Mouse (Mus musculus): Measurements from ENCODE around the gene Abhd16a.

The Abhd16a gene

DNA sequence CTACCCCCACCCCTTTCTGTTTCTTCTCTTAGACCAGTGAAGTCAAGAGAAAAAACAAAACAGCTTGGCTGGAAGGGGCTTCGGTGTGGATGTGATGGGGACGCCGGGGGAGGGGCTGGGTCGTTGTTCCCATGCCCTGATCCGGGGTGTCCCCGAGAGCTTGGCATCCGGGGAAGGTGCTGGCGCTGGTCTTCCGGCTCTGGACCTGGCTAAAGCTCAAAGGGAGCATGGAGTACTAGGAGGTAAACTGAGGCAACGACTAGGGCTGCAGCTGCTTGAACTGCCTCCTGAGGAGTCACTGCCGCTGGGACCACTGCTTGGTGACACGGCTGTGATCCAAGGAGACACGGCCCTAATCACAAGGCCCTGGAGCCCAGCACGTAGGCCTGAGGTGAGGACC, 29.0 kb upstream of the Abhd16a start:
- no peak for DNase-seq

DNA sequence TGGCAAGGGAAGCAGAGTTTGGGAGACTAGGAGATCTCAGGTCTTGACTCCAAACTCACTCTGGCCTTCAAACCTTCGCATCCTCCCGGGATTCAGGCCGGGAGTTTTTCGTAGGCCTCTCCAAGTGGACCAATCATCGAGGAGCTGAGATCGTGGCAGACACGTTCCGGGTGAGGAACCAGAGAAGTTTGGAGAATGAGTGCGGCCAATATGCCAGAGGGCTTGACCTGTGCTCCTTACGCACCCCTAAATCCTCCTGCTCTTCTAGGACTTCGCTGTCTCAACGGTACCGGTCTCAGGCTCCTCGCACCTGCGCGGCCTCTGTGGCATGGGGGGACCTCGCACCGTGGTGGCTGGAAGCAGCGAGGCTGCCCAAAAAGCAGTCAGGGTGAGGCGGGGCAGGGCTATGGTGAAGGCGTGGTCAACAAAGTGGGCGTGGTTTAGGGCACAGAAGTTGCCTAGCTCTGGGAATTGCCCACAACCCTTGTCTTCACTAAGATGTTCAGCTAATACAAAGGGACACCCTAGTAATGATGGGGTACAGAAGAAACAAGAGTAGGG, 28.2 kb upstream of the Abhd16a start:
- DNase-seq, result peak in 1 of 2 experiments; percentile 33

DNA sequence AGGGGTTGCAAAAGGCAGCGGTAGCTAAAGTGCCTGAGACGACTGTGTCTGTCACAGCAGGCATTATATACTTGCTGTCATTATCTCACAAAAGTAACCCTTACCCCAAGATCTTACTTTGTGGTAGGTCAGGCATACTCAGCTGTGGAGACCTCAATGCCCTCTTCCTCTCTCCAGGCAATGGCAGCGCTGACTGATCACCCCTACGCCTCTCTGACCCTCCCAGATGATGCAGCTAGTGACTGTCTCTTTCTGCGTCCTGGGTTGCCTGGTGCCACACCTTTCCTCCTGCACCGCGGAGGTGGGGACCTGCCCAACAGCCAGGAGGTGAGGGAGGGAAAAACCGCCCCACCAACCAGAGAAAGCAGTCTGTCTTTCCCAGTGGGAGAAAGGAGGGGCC, 27.8 kb upstream of the Abhd16a start:
- no peak for DNase-seq

DNA sequence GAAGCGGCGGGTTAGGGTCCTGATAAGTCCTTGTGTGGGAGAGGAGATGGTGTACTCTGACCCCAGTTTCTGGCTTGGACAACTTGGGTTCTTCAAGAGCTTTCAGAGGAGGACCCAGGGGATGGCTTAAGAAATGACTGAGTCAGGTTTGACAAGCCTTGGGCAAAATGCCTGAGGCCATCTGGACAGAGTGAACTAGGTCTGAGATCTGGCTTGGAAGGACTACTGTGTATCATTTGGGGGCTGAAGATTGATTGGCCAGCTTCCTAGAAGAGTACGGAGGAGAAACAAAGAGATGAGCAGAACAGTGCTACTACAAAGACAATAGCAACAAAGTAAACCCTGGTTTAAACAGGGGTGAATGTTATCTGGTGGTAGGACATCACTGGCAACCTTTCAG, 25.6 kb upstream of the Abhd16a start:
- DNase-seq, result peak; percentile 45 to 48

DNA sequence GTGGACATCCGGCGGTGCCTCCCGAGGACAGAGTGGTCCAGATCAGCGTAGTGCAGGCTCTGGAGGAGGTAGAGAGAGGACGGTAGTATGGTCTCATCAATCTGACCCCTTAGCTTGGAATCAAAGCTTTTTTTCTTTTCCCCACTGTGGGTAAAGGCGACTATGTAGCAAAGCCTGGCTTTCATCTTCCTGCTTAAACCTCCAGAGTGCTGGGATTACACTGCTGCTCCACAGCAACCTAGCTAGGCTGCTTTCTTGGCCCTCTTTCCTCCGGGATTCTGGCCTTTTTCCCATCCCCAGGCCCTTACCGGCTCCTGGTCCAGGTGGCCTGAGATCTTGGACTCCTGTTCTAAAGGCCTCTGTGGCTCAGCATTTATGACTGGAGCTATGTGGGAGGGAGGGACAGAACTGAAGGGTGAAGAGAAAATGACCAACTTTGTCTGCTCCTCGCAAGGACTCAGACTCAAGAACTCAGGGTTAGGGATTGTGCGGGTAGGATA, 24.6 kb upstream of the Abhd16a start:
- peak; percentile 67 to 69 for DNase-seq

DNA sequence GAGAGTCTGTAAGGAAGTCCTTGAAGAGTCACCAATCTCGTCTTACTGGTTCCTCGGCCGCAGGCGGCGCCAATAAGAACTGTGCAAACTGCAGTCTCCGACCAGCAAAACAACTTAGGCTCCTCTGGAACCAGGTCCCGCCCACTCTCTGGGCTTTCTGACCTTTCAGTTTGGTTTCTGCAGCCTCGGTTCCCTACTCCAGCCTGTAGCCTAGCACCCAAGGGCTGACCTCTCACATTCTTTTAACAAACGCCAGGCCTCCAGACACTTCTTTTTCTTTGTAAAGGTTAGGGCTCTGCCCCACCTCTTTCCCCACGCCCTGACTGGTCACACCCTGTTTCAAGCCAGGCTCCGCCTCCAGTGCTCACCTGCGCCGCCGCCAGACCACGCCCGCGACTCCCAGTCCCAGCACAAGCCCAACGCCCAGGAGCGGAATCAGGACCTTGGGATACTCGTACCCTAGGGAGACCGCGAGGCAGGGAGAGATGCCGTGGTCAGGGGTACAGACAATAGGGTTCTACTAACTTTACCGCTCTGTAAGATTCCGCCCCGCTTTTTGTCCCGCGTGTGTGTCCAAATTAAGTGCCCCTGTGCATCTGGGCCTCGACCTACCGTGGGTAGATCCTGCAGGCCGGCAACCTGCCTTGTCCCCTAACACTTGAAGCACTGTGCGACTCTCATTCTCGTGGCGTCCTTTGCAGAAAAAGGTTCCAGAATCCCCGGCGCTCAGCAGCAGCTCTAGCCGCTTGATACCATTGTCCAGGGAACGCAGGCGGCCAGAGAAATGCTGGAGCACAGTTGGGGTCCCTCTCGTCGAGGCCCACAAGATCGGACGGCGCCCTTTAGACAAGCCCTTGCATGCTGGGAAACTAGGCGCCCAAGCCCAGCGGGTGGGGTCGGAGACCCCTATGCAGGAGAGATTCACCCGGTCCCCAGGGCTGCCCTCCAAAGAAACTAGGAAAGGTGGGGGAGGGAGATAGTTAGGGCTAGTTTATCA, 23.8 kb upstream of the Abhd16a start, which contains the start of gene Ly6g6c:
Gene Ly6g6c (plus strand): TSS at position 438 of the 997 bp plus-strand sequence.
- peak; percentile 70 to 77 for DNase-seq

DNA sequence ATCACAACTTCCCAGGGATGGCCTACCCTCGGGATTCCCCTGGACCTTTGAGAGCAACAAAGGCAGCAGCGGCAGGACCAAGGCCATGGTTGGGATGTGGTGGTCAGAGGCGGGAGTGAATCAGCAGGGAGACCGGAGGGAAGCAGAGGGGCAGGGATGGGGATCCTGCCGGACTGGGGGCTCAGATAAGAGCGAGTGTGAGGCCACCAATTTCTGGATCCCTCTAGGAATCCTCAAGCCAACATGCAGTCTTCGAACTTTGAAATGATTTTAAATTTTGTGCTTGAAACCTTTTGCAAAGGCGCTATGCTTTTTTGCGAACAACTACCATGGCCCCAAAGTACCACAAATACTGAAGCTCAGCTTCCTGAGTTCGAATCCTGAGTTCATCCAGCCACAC, 23.0 kb upstream of the Abhd16a start, which contains the start of gene Mpig6b:
Gene Mpig6b (minus strand): TSS at position 101 of the 400 bp plus-strand sequence.
- no peak for DNase-seq

DNA sequence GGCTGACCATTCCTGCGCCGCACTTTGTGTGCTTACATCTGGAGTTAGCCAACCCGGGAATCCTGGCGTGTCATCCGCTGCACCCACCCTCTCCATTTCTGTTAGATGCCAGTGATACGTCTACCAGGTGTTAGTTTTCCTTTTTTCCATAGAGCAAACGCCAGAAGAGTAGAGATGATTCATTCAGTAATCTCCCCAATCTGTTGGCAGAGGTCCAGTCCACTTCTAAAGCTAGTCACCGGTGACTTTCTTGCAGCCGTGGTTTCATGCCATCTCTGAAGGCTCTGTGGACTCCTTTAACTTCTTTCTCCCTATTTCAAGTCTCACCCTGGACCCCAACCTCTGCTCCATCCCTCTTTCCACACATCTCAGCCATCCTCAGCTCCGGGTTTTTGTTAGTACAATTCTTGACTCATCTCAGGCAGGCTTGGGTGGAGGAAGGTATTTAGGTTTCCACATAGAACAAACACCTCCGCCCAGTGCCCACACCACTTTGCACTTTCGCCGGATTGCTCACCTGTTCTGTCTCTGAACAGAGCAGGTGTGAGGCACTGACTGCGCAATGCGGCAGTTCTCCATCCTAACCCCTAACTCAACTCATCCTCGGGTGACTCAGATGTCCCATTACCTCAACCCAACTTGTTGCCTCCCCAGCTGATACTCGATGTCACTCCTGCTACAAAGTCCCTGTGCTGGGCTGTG, 20.7 kb upstream of the Abhd16a start:
- peak; percentile 38 to 48 for DNase-seq

DNA sequence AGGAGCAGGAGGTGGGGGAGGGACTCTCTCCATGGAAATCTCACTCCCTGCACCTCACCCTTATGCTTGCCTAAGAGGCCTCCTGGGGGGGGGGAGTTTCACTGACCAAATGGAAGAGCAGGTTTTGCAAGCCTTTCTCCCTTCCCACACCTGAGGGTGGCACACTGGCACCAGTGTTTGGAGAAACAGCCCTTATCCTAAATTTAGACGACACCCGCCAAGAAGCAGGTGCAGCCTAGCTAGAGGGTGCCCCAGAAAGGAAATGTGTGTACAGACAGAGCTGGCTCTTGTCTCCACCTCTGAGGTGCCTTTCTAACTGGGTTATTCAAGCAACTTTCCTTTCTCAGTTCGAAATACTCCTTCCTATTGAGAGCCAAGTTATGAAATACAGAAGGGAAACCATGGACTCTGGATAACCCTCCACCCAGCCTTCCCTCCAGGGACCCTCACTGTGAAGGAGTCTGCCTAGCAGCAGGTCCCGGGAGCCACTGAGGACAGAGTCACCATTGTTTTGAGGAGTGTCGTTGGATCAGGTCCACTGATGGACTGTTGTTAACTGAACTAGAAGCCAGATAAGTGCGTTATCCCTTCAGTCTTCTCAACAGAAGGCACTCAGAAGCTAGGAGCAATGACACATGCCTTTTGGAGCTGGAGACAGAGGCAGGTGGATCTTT, 18.4 kb upstream of the Abhd16a start:
- DNase-seq, result peak; percentile 84 to 95

DNA sequence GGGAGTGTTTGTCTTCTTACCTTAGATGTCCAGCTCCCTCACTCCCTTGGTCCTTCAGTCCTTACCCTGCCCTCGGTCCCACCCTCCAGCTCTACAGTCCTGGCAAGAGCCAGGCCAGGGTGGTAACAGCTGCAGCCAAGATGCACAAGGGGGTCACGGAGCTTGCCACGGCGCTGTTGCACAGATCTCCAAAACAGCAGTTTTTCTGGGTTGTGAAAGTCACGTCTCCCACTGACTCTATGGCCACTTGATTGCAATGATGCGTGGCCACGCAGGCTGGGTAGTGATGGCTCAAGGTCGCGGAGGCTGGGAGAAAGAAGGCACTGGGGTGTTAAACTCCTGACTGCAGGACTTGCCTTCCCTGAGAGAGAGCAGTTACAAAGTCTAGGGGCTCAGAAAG, 17.6 kb upstream of the Abhd16a start:
- peak in 1 of 2 experiments; percentile 42 for DNase-seq

DNA sequence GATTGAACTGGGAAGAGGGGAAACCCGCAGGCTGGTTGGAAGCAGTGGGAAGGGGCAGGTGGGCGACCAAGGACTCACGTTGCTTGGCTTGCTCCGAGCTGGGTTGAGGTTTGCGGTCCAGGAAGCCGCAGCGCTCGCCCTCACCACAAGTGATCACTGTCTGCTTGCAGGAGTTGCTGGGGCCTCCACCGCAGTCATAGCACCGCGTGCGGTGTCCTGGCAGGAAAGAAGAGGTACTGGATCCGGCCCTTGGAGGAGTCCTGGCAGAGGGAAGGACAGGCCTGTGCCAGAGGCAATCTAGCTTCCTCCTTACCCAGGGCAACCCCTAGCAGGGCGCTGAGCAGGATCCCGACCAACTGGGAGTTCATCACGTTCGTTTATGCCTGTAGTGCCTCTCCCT, 15.0 kb upstream of the Abhd16a start:
- DNase-seq, result peak; percentile 84 to 88

DNA sequence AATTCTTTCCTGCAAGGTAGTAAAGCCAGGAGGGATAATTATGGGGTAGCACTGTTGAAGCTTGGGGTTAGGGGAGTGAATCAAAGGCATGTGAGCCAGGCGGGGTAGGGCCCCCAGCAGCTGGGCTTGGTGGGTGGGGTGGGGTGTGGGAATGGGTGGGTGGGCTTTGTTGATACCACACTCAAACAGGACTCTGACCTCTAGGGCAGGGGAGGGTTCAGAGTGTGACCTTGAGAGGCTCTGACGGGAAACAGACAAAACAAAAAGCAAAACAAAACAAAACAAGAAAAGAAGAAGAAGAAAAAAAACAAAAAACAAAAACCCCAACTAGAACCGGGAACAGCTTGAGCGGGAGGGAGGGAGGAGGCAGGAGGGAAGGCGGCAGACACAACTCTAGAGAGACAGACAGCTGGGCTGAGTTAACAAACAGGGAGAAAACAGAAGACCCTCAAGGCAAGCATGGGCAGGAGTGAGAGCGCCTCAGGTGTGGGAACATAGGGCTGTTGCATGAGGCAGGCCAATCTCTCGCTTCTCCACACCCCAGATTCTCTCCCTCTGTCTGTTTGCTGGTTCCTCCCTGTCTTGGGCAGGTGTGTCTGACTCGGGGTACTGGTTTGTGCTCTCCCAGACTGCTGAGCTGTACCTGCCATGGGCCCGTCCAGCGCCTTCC, 12.4 kb upstream of the Abhd16a start, which contains the start of gene Ly6g6e:
Gene Ly6g6e (plus strand): TSS at position 396 of the 670 bp plus-strand sequence.
- DNase-seq, result no peak

DNA sequence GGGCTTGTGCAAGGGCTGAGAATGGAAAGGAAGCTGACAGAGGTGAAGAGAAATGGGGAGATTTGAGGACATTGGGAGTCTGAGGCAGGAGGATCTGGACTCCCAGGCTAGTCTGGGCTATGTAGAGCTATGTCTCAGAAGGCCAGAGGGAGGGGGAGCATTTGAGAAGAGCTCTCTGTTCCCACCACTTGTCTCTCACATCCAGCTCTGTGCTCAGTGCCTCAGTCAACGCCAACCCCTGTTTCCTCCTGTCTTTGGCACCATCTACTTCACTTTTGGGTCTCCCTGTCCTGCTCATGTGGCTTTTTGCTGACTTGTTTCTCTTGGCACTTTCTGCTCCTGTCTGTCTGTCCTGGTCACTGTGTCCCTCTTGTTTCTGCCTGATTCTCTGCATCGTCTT, 11.8 kb upstream of the Abhd16a start:
- DNase-seq, result peak in 1 of 2 experiments; percentile 29

DNA sequence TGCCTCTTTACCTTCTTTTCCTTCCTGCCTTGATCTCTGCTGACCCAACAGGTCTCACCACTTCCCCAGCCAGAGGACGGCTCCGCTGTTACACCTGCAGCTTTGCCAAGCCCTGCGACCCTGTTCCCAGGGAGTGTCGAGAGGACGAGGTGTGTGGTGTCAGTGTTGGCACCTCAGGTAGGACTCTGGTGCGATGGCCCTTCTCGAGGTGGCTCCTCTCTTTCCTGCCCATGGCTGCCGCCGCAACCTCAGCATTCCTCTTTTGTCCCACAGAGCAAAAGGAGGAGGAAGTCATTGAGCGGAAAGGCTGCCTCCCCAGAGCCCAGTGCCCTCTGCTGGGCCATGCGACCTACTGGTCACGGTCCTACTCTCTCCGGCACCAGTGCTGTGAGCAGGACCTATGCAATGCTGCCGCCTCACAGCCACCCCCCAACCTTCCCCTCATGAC, 11.3 kb upstream of the Abhd16a start, which contains the start of gene Ly6g6d:
Gene Ly6g6d (minus strand): TSS at position 280 of the 448 bp plus-strand sequence.
- peak; percentile 65 to 72 for DNase-seq

DNA sequence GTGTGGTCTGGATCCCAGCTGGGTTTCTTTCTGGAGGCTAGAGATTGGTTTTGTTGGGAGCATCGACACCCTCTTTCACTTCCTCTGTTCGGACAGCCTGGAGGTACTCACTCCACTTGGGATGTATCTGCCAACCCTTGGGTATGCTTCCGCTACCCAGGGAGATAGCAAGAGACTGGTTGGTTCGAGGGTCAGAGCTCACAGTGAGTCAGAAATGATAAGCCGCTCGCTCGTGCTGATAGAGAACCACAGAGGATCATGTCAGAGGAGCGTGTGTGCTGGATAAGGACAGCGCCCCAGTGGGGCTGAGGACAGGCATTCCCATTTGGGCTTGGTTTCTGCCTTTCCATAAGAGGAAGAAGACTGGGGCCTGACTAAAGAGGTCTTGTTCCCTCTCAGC, 9.3 kb upstream of the Abhd16a start:
- no peak for DNase-seq

DNA sequence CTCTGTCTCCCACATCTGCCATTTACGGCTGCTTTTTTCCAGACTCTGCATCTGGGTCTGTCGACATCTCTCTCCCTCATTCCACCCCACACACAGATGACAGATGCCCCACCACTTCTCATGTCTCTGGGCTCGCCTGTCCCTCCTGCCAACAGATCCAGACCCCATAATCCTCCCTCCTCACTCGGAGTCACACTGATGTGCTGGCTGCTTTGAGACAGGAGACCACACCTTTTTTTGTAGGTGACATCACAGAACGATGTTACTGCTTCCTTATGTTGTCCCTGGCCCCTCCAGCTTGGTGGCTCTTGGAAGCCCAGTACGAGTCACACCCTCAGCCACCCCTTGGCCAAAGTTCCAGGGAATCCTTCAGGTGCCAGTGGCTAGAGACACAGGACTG, 8.8 kb upstream of the Abhd16a start:
- DNase-seq, result no peak

DNA sequence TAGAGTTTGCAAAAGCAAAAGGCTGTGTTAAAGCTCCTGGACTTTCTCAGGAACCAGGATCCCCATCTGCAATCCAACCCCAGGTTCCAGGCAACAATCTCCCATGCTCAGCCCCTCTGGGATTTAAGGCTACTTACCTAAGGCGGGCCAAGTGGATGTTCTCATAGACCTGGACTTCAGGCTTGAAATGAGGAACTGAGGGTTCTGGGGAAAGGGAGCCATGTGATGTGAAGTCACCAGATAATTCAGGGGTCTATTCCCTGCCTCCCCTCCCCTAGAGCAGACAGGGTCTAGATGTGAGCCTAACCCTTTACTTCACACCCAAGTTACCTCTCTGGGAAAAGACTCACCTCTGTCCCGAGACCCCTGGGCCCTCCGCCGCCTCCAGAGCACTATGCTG, 8.4 kb upstream of the Abhd16a start:
- no peak for DNase-seq

DNA sequence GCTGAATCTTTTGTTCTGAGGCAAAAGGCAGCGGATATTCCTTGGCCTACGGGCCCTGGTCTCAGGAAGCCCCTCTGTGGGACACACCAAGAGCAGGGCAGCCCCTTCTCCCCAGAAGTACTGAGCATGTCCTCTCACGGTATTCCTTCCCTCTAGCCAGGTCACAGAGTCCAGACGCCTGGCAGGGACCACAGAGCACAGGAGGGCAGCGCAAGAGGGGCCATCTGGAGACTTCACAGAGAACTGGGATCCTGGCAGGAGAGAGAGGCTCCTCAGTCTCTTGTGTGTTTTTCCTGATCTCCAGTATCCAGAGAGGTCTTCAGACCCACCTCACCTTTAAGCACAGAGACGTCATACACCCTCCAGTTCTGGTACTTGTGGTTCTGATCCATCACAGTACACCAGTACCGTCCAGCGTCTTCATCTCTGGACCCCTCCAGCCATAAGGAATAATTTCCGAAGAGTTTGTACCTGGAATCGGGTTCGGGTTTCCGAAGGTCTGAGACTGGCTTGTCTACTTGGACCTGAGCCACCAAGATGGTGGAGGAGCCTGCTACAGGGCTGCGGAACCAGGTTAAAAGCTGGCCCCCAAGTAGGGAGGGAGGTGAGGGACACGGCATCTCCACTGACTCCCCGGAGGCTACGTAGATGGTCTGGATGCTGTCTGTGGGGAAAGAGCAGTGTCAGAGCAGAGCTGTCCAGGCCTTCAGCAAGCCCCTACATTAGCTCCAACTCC, 6.1 kb upstream of the Abhd16a start:
- DNase-seq, result peak; percentile 74 to 82

DNA sequence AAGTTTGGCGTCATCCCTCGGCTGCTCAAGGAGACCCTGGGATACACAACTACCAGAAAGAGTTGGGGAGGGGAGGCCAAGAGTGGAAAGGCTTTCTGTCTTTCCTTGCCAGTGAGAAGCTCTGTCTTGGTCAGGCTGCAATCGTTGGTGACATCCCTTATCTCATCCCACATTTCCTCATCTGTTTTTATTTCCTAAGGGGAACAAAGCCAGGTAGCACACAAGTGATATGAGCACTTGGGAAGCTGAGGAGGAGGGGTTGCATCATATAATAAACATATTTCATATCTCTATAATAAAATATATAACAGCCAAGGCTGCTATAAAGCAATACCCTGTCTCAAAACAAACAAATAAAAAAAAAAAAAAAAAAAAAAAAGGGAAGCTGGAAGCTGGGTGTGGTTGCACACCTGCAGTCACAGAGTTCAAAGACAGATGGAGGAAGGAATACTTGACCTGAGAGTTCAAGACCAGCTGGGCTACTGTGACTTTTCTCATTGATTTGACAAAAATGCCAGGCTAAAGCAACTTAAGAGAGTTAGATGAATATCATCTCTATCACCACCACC, 5.0 kb upstream of the Abhd16a start:
- DNase-seq, result no peak

DNA sequence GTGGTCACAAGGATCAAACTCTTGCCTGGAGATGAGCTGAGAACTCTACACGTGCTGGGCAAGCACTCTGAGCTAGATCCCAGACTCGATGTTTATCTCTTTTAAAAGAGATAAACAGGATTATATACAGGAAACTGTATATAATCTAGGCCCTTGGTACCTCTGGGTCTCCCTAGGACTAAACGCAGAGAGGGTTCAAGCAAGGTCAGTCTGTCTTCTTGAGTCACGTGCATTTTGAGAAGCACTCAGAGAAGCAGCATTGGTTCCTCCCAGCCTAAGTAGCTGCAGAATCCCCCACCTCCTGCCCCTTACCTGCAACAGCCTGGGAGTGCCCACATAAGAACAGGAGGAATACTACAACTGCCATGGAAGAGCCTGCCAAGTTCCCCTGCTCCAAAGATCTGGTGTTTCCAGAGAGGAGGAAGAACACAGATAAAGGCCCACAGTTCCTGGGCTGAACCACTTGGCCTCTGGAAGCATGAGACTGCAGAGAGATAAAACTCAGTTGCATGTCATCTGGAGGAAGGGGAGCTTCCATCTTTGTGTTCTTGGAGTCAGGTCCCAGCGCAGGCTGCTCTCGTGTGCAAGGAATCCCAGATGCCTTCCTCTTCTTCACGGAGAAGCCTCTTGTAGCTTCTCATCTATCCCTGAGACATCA, 3.7 kb upstream of the Abhd16a start, which contains the start of gene Ly6g6f:
Gene Ly6g6f (minus strand): TSS at position 403 of the 658 bp plus-strand sequence.
- no peak for DNase-seq

Data from cerebellum, adult 18-20 months (tissue).